28 mouse cellular contexts compared by ENCODE assay signal in the genomic region with DNA sequence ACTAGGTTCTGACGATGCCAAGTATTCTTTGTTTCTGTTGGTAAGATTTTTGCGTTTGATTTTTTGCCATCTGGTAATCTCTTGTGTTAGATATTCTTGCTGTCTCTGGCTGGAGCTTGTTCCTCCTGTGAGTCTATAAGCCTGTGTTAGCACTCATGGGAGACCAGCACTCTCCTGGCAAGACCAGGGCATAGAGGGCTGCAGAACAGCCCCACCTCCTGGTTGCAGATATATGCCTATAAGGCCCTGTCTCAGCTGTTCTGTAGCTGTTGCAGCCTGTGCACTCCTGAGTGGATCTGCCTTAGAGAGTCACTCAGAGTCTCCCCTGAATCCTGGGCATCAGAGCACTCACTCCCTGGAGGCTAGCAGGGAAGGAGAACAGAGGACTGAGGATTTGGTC.
DNase-seq lines count a peak whose midpoint lies in the region; ATAC-seq and TF ChIP-seq lines count a peak whose summit lies in the region.
"Had no signal": no experiment of that assay in that cellular context is flagged by ENCODE, and none has a peak within 500 bp of the region (broad histone marks: within the 10 kb centered on the region; RNA-seq: fewer than 3 reads in every experiment).

No protein-coding gene starts in this region.

- TF ChIP-seq EP300 in stomach, postnatal 0 days (optimal IDR thresholded peaks at IDR 0.05), result no peak

- DNase-seq in embryo, embryonic 11 days, result peak; percentile 4
- DNase-seq in embryo, embryonic 10 days (ENCODE audit: low spot score), result no peak
- DNase-seq in hindbrain, postnatal 0 days (ENCODE audit: low spot score), result peak; percentile 6
- DNase-seq in retina, embryonic 14.5 days (ENCODE audit: low spot score), result peak; percentile 6
- DNase-seq in retina, postnatal 1 day, result no peak
- no peak for DNase-seq in stomach, postnatal 0 days (ENCODE audit: low spot score)
- no peak for DNase-seq in ovary, postnatal 10 days (ENCODE audit: low spot score)
- DNase-seq: adrenal gland, adult 8-10 months; cerebellum, adult 8-10 months; gastrocnemius, adult 2 months; heart, postnatal 36 days; kidney, adult 18-20 months; layer of hippocampus, adult 9-11 months; lung, adult 18-20 months; lung, postnatal 10 days; right cerebral cortex, postnatal 14 days; spleen, adult 18-20 months; thymus, postnatal 14 days had no signal

- H3K4me2 ChIP-seq in hindbrain, postnatal 0 days (ENCODE audit: low read depth, low read length), result no peak overlapping the region
- H3K4me2 ChIP-seq in hindbrain, embryonic 16.5 days (ENCODE audit: low read length), result no peak overlapping the region
- no peak overlapping the region for H3K4me2 ChIP-seq in stomach, postnatal 0 days (replicated peaks; ENCODE audit: low read depth)
- H3K4me2 ChIP-seq: embryonic facial prominence, embryonic 13.5 days; heart, embryonic 15.5 days; hindbrain, embryonic 15.5 days; limb, embryonic 13.5 days; liver, embryonic 12.5 days; midbrain, embryonic 11.5 days had no signal

- H3K36me3 ChIP-seq in hindbrain, postnatal 0 days (ENCODE audit: insufficient read depth, low read length), result no peaks in the 10 kb centered on the region
- no peaks in the 10 kb centered on the region for H3K36me3 ChIP-seq in hindbrain, embryonic 16.5 days (ENCODE audit: control insufficient read depth, insufficient read depth, low read length)
- no peaks in the 10 kb centered on the region for H3K36me3 ChIP-seq in stomach, postnatal 0 days (ENCODE audit: control insufficient read depth, insufficient read depth, low read length)
- H3K36me3 ChIP-seq: embryonic facial prominence, embryonic 13.5 days; G1E; heart, embryonic 15.5 days; hindbrain, embryonic 15.5 days; limb, embryonic 13.5 days; liver, embryonic 12.5 days had no signal

- no peak for ATAC-seq in hindbrain, postnatal 0 days
- no peak for ATAC-seq in hindbrain, embryonic 16.5 days
- ATAC-seq in stomach, postnatal 0 days (ENCODE audit: low FRiP score, low TSS enrichment), result no peak
- ATAC-seq: activated CD4-positive, CD25-positive, alpha-beta regulatory T cell, adult 4 months; liver, embryonic 12.5 days had no signal

- H3K9me3 ChIP-seq in hindbrain, postnatal 0 days (ENCODE audit: low read length), result no peaks in the 10 kb centered on the region
- H3K9me3 ChIP-seq in hindbrain, embryonic 16.5 days (ENCODE audit: control insufficient read depth, low read length), result no peaks in the 10 kb centered on the region
- no peaks in the 10 kb centered on the region for H3K9me3 ChIP-seq in stomach, postnatal 0 days (ENCODE audit: control insufficient read depth, low read length)
- H3K9me3 ChIP-seq: embryonic facial prominence, embryonic 13.5 days; heart, embryonic 15.5 days; hindbrain, embryonic 15.5 days; limb, embryonic 13.5 days had no signal

- 91% methylated on average over 2 of the region's 2 CpGs for WGBS in hindbrain, postnatal 0 days
- WGBS in hindbrain, embryonic 16.5 days, result 83% methylated on average over 2 of the region's 2 CpGs
- 78% methylated on average over 2 of the region's 2 CpGs for WGBS in stomach, postnatal 0 days

- TF ChIP-seq CTCF in hindbrain, postnatal 0 days (IDR thresholded peaks at IDR 0.05; ENCODE audit: low read depth), result 0 out of 2 replicates have a peak, but pooled peaks have one; percentile 10
- TF ChIP-seq CTCF in stomach, postnatal 0 days (IDR thresholded peaks at IDR 0.05; ENCODE audit: low read depth), result peak; percentile 19; the same call in 1 of the 2 replicates

- no peaks in the 10 kb centered on the region for H3K27me3 ChIP-seq in hindbrain, postnatal 0 days (ENCODE audit: insufficient read depth, low read length)
- H3K27me3 ChIP-seq in hindbrain, embryonic 16.5 days (replicated peaks; ENCODE audit: control insufficient read depth, insufficient read depth, low read length), result no peaks in the 10 kb centered on the region
- no peaks in the 10 kb centered on the region for H3K27me3 ChIP-seq in stomach, postnatal 0 days (ENCODE audit: control insufficient read depth, insufficient read depth, low read length)
- H3K27me3 ChIP-seq: embryonic facial prominence, embryonic 13.5 days; heart, embryonic 15.5 days; hindbrain, embryonic 15.5 days; limb, embryonic 13.5 days; liver, embryonic 12.5 days had no signal

- no peak overlapping the region for H3K4me3 ChIP-seq in hindbrain, postnatal 0 days (ENCODE audit: low read length)
- H3K4me3 ChIP-seq in hindbrain, embryonic 16.5 days (ENCODE audit: low read length), result no peak overlapping the region
- H3K4me3 ChIP-seq in stomach, postnatal 0 days (ENCODE audit: low read depth, low read length), result no peak overlapping the region
- H3K4me3 ChIP-seq: embryonic facial prominence, embryonic 13.5 days; erythroblast, embryonic 14.5 days; gastrocnemius, adult 2 months; heart, embryonic 15.5 days; hindbrain, embryonic 15.5 days; limb, embryonic 13.5 days; liver, embryonic 12.5 days had no signal

- no peaks in the 10 kb centered on the region for H3K4me1 ChIP-seq in hindbrain, postnatal 0 days (ENCODE audit: insufficient read depth, low read length)
- H3K4me1 ChIP-seq in hindbrain, embryonic 16.5 days (ENCODE audit: control insufficient read depth, insufficient read depth, low read depth, low read length), result no peaks in the 10 kb centered on the region
- H3K4me1 ChIP-seq in stomach, postnatal 0 days (replicated peaks; ENCODE audit: control insufficient read depth, insufficient read depth), result no peaks in the 10 kb centered on the region
- H3K4me1 ChIP-seq: embryonic facial prominence, embryonic 13.5 days; heart, embryonic 15.5 days; hindbrain, embryonic 15.5 days; limb, embryonic 13.5 days; liver, embryonic 12.5 days had no signal

- H3K27ac ChIP-seq in hindbrain, postnatal 0 days, result no peak overlapping the region
- no peak overlapping the region for H3K27ac ChIP-seq in hindbrain, embryonic 16.5 days (ENCODE audit: low read depth, low read length)
- no peak overlapping the region for H3K27ac ChIP-seq in stomach, postnatal 0 days (replicated peaks)
- H3K27ac ChIP-seq: embryonic facial prominence, embryonic 13.5 days; gastrocnemius, adult 2 months; heart, embryonic 15.5 days; hindbrain, embryonic 15.5 days; limb, embryonic 13.5 days; liver, embryonic 12.5 days had no signal

- no peak overlapping the region for H3K9ac ChIP-seq in hindbrain, postnatal 0 days (replicated peaks; ENCODE audit: low read length)
- no peak overlapping the region for H3K9ac ChIP-seq in hindbrain, embryonic 16.5 days (ENCODE audit: low read depth, low read length)
- H3K9ac ChIP-seq in stomach, postnatal 0 days (ENCODE audit: low read length), result no peak overlapping the region
- H3K9ac ChIP-seq: embryonic facial prominence, embryonic 13.5 days; heart, embryonic 15.5 days; hindbrain, embryonic 15.5 days; limb, embryonic 13.5 days; liver, embryonic 12.5 days had no signal

Comparison
In these comparisons a context has a peak if more than half of its experiments do, and no peak if none do; other contexts are left out.
1. DNase-seq: peak in embryo, embryonic 11 days (single experiment), hindbrain, postnatal 0 days (single experiment) and retina, embryonic 14.5 days (single experiment); none in embryo, embryonic 10 days (single experiment), retina, postnatal 1 day (single experiment), stomach, postnatal 0 days (single experiment) and ovary, postnatal 10 days (single experiment).